Mouse (Mus musculus): Measurements from ENCODE around the gene Wdr82.

- no peak for TF ChIP-seq POLR2A (IDR thresholded peaks at IDR 0.05; ENCODE audit: control insufficient read depth, extremely low read depth, insufficient read depth, low read length, poor library complexity)
- TF ChIP-seq CTCF (IDR thresholded peaks at IDR 0.05; ENCODE audit: borderline replicate concordance, control insufficient read depth, extremely low read depth, insufficient read depth, low read length, poor library complexity), result no peak
These were observed 23.4 kb upstream of the Wdr82 start for GRCm38 (mm10) chr9:106147281-106147680.

All from thymus, adult 2 months (tissue).